25 mouse cellular contexts compared by ENCODE assay signal in genomic region chr4:54739001-54739400, GRCm38 (mm10).
DNase-seq lines count a peak whose midpoint lies in the region; TF ChIP-seq lines count a peak whose summit lies in the region.
"Had no signal": no experiment of that assay in that cellular context is flagged by ENCODE, and none has a peak within 500 bp of the region (broad histone marks: within the 10 kb centered on the region; RNA-seq: fewer than 3 reads in every experiment).

No protein-coding gene starts in this region.

- no peaks in the 10 kb centered on the region for H3K79me2 ChIP-seq in myocyte (ENCODE audit: control insufficient read depth, insufficient read depth)

- no peaks in the 10 kb centered on the region for H3K27me3 ChIP-seq in myocyte (ENCODE audit: control insufficient read depth, insufficient read depth, insufficient read length)
- H3K27me3 ChIP-seq: heart, embryonic 15.5 days; limb, embryonic 15.5 days; liver, embryonic 15.5 days; lung, embryonic 15.5 days; midbrain, embryonic 12.5 days; Patski had no signal

- H3ac ChIP-seq in myocyte (ENCODE audit: control insufficient read depth, insufficient read length), result no peak overlapping the region

- TF ChIP-seq POLR2A in myocyte (IDR thresholded peaks at IDR 0.05; ENCODE audit: insufficient read length, low read depth), result no peak

- H3K36me3 ChIP-seq in myocyte (ENCODE audit: control insufficient read depth, insufficient read depth), result no peaks in the 10 kb centered on the region
- H3K36me3 ChIP-seq: heart, embryonic 15.5 days; limb, embryonic 15.5 days; liver, embryonic 15.5 days; lung, embryonic 15.5 days; midbrain, embryonic 12.5 days had no signal

- H3K4me2 ChIP-seq in myocyte (ENCODE audit: low read depth), result peak overlapping the region; percentile 12
- H3K4me2 ChIP-seq: heart, embryonic 15.5 days; hindbrain, embryonic 14.5 days; limb, embryonic 15.5 days; liver, embryonic 15.5 days; lung, embryonic 15.5 days; midbrain, embryonic 12.5 days had no signal

- peak; percentile 40 to 74 for DNase-seq in adrenal gland, adult (ENCODE audit: inconsistent age in 2 of 2, low spot score in 1 of 2)
- no peak for DNase-seq in adrenal gland, postnatal 4 days (ENCODE audit: low spot score in 2 of 2)
- peak; percentile 1 for DNase-seq in ovary, adult 18-20 months (ENCODE audit: low spot score)
- no peak for DNase-seq in ovary, postnatal 14 days (ENCODE audit: low spot score)
- DNase-seq in adrenal gland, postnatal 14 days, result peak; percentile 24
- no peak for DNase-seq in embryo, embryonic 10.5 days (ENCODE audit: low spot score)
- DNase-seq in kidney, adult 9 months, result no peak
- DNase-seq: cerebellum, adult 8-10 months; cerebellum, postnatal 36 days; heart, postnatal 4 days; kidney, adult 18-20 months; kidney, postnatal 25 days; left cerebral cortex, postnatal 4 days; retina, postnatal 1 day; right cerebral cortex, postnatal 4 days; thymus, postnatal 14 days had no signal

- H3K4me3 ChIP-seq in myocyte, result no peak overlapping the region
- H3K4me3 ChIP-seq: heart, embryonic 15.5 days; layer of hippocampus, adult 2 months; limb, embryonic 15.5 days; liver, embryonic 15.5 days; lung, embryonic 15.5 days; midbrain, embryonic 12.5 days had no signal

TF ChIP-seq in myocyte, 11 proteins besides CTCF, POLR2A, EP300 and RAD21:
- peak in 1 of 3 experiments; percentile 16 for TF ChIP-seq MYOD1 (IDR thresholded peaks at IDR 0.05; ENCODE audit: control insufficient read depth in 1 of 3, insufficient read length in 2 of 3, low read depth in 2 of 3)
- TF ChIP-seq MYOG (IDR thresholded peaks at IDR 0.05; ENCODE audit: control insufficient read depth in 1 of 3, insufficient read depth in 1 of 3, insufficient read length in 2 of 3, low read depth in 2 of 3), result no peak

Comparison
In these comparisons a context has a peak if more than half of its experiments do, and no peak if none do; other contexts are left out.
1. DNase-seq: peak in adrenal gland, adult (2 of 2), ovary, adult 18-20 months (single experiment) and adrenal gland, postnatal 14 days (single experiment); none in adrenal gland, postnatal 4 days (0 of 2), ovary, postnatal 14 days (single experiment), embryo, embryonic 10.5 days (single experiment) and kidney, adult 9 months (single experiment).